Mouse (Mus musculus): ENCODE measurements around the gene Ercc8. TPM values are rescaled to one million over a fixed set of nuclear protein-coding genes. Genes with fewer than 3 reads are reported as not detected.
A peak's percentile ranks its signal among the peaks of the same experiment; 100 is the strongest.

Gene Ercc8
- total RNA-seq, 1 experiment from 2014 or later = 10.0 TPM

DNA sequence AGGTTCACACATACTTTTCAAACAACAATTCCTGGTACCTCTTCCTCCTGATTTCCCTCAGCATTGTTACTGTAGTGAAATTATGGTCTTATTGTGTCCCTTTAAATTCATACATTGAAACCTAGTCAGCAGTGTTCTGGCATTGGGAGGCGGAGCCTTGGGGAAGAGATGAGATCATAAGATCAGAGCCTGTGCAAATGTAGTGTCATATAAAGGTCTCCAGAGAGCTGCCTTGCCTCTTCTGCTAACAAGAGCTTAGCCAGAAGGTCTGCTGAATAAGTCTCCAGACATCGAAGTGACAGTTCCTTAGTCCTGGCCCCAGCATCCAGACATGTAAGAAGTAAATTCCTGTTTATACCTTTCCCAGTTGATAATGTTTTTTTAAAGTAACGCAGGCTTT, 46.3 kb downstream of the Ercc8 start:
- no peak for ATAC-seq (replicated peaks in 1 of 2; ENCODE audit: insufficient read depth in 1 of 2, low FRiP score in 2 of 2, low TSS enrichment in 1 of 2, low read depth in 1 of 2, poor library complexity in 2 of 2, severe bottlenecking in 2 of 2)

DNA sequence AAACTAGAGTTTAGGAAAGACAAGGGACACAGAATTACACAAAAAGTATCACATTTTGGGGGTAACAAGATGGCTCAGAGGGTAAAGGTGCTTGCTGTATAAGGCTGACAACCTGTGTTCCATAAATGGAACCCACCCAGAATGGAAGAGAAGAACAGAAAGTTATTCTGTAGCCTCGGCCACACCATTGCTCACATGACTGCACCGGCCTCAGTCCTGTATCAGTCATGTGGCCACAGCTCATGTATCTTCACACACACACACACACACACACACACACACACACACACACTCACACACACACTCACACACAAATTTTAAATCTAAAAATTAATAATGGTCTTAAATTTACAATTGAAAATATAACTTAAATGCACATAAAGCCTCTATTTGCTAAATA, 48.9 kb downstream of the Ercc8 start:
- no peak for ATAC-seq (replicated peaks in 1 of 2; ENCODE audit: insufficient read depth in 1 of 2, low FRiP score in 2 of 2, low TSS enrichment in 1 of 2, low read depth in 1 of 2, poor library complexity in 2 of 2, severe bottlenecking in 2 of 2)

DNA sequence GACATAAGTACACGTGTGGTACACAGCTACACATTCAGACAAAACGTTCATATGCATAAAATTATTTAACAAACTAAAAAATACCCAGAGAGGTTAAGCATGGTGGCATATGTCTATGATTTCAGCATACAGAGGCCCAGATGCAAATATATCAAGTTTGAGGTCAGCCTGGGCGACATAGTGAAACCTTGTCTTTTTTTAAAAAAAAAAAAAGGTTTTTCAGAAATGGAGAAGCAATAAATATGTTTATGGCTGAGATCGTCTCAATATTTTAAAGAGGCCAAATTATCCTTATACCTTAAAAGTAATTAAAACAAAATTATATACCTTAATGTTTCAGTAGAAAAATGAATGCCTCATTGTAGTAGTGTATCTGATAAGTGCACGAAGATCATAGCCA, 49.6 kb downstream of the Ercc8 start:
- ATAC-seq (replicated peaks in 1 of 2; ENCODE audit: insufficient read depth in 1 of 2, low FRiP score in 2 of 2, low TSS enrichment in 1 of 2, low read depth in 1 of 2, poor library complexity in 2 of 2, severe bottlenecking in 2 of 2) = no peak

DNA sequence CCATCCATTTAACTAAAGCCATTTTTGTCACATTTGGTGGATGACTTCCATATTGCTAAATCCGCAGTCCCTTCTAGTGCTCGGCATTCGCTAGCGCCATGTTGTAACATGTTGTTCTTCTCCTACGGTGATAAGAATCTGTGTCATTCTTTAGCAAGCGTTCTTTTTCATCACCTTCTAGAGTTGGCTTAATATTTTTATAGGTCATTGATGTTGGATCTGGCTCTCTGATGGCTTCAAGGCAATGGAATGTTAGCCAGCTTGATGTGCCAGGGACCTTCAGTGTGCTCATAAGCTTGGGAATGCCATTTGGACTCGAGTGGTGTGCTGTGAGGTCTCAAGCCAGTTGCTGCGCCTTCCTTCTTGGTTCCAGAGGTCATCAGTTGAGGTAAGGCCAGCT, 52.4 kb downstream of the Ercc8 start:
- no peak for ATAC-seq (replicated peaks in 1 of 2; ENCODE audit: insufficient read depth in 1 of 2, low FRiP score in 2 of 2, low TSS enrichment in 1 of 2, low read depth in 1 of 2, poor library complexity in 2 of 2, severe bottlenecking in 2 of 2)

DNA sequence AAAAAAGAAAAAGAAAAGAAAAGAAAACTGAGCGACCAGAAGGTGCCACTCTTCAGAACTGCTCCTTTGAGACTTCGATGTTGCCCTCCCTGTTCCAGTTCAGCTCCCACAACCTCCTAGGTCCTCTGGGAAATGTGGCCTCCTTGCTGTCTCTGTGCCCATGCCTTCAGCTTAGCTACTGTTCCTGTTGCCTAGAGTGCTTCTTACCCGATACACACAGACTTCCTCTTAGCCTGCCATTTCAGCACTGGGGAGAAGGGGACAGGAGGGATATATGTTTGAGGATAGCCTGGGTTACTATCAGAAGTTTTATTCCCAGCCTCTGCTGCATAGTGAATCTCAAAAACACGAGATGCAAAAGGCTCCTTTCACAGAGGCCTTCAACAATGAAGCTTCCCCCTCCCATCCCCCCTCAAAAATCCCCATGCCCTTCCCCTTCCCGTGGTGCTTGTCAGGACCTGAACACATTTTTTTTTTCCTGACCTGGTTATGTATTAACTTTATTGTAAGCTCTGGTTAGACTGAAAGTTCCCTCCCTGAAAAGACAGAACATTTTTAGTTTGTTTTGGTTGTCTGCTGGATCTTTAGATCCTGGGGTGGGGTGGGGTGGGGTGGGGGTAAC, 54.0 kb downstream of the Ercc8 start:
- no peak for ATAC-seq (replicated peaks in 1 of 2; ENCODE audit: insufficient read depth in 1 of 2, low FRiP score in 2 of 2, low TSS enrichment in 1 of 2, low read depth in 1 of 2, poor library complexity in 2 of 2, severe bottlenecking in 2 of 2)

DNA sequence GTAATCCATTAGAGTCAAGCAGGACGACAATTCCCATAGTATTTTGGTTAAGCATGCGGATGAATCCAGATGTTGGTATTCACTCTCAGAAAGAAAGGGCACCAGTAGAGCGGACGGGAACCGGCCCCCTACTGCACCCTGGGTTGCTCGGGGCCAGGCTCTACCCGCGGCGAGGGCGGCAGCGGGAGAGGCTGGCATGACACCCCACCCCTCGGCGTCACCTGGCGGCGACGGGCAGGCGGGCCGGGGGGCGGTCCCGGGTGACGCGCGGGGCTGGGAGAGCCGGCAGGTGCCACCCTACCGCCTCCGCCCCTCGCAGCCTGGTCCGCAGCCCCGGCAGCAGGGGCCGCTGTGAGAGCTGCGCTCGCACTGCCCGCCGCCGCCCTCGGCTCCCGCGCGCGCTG, 55.6 kb downstream of the Ercc8 start, which contains the start of gene Elovl7:
Elovl7 (plus strand) TSS at position 324 of the 404 bp plus-strand sequence.
- ATAC-seq (replicated peaks in 1 of 2; ENCODE audit: insufficient read depth in 1 of 2, low FRiP score in 2 of 2, low TSS enrichment in 1 of 2, low read depth in 1 of 2, poor library complexity in 2 of 2, severe bottlenecking in 2 of 2) = peak; percentile 89 to 92

DNA sequence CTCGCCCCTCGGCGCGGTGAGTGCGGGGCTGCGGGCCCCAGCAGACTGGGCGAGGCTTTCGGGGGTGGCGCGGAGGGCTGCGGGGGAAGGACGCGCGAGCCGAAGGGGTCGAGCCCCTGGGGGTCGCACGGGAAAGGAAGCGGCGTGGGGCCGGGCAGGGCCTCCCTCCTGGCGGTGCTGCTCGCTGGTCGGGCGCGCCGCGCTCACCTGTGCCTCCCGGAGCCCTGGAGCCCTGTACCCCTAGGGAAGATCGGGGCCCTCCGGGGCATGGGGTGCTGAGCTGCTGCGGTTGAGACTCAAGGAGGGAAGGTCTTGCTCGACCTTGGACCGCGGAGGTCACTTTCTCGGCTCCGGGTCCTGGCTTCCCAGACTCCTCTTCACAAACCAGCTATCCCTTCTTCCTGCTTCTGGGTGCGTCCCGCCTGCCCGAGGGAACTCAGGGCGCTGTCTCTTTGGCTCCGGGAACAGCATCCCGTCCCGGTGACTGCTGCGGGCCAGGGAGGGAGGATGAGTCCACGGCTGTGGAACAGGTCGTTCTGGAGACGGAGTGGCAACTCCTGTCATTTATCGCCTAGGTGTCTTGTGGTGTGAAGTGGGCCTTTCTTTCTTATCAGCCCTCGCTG, 56.1 kb downstream of the Ercc8 start:
- ATAC-seq (replicated peaks in 1 of 2; ENCODE audit: insufficient read depth in 1 of 2, low FRiP score in 2 of 2, low TSS enrichment in 1 of 2, low read depth in 1 of 2, poor library complexity in 2 of 2, severe bottlenecking in 2 of 2) = peak; percentile 17 to 18; a peak in 1 of 4 replicates

DNA sequence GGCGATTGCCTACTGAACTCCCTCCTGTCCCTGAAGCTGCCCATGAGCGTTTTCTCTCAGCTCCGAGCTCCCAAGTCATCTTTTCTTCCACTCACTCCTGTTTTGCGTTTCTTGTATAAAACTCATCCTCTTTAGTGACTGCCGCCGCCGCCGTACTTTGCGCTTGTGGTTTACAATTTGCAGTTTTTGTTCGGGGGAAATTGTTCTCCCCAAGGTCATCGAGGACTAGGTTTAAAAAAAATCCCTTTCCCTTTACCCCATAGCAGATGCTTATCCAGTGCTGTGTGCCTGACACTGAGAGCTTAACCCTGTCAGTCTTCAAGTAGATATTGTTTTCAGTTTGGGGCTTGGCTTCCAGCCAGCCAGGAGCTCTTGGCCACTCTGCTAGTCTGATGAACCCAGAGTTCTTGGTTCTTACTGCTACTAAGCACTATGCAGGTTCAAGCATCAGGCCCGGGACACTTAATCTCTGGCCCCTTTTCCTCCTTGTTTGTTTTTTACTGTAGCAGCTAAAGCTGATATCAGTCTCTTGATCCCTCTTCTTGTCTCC, 56.8 kb downstream of the Ercc8 start:
- 0 out of 4 replicates have a peak, but pooled peaks of 1 of the 2 experiments have one; percentile 5 for ATAC-seq (replicated peaks in 1 of 2; ENCODE audit: insufficient read depth in 1 of 2, low FRiP score in 2 of 2, low TSS enrichment in 1 of 2, low read depth in 1 of 2, poor library complexity in 2 of 2, severe bottlenecking in 2 of 2)

DNA sequence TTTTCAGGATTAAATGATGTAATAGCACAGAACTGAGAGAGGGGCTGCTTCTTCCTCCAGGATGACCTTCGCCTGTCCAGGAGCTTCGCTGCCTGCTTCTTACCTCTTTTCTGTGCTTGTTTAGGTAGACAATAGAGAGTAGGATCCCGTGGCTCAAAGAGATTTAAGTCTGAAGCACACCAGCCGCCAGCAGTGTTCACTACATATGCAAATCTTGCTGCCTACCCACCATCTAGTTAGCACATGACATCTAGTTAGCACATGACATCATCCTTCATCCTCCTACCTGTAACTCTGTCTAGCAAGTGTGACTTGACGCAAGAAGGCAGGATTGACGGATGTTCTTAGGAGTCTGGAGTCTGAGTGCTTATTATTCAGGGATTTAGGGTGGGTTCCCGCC, 61.2 kb downstream of the Ercc8 start:
- no peak for ATAC-seq (replicated peaks in 1 of 2; ENCODE audit: insufficient read depth in 1 of 2, low FRiP score in 2 of 2, low TSS enrichment in 1 of 2, low read depth in 1 of 2, poor library complexity in 2 of 2, severe bottlenecking in 2 of 2)

DNA sequence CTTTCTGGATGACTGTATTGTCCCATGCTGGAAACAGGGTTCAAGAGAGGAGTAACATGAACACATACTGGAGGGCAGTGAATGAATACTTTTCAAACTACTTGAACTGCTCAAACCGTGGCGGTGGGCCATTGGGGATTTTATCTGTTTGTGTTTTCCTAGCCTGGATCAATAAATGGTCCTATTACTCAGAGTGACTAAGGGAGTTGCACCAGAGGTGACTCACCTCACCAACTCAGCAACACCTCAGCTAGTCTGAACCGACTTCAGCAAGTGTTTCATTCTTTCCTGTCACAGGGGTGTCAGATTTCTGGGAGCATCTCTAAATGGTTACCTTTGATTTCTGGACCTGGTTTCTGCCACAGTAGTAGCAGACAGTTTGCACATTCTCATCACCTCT, 70.7 kb downstream of the Ercc8 start:
- 0 out of 4 replicates have a peak, but pooled peaks of 1 of the 2 experiments have one; percentile 12 for ATAC-seq (replicated peaks in 1 of 2; ENCODE audit: insufficient read depth in 1 of 2, low FRiP score in 2 of 2, low TSS enrichment in 1 of 2, low read depth in 1 of 2, poor library complexity in 2 of 2, severe bottlenecking in 2 of 2)

DNA sequence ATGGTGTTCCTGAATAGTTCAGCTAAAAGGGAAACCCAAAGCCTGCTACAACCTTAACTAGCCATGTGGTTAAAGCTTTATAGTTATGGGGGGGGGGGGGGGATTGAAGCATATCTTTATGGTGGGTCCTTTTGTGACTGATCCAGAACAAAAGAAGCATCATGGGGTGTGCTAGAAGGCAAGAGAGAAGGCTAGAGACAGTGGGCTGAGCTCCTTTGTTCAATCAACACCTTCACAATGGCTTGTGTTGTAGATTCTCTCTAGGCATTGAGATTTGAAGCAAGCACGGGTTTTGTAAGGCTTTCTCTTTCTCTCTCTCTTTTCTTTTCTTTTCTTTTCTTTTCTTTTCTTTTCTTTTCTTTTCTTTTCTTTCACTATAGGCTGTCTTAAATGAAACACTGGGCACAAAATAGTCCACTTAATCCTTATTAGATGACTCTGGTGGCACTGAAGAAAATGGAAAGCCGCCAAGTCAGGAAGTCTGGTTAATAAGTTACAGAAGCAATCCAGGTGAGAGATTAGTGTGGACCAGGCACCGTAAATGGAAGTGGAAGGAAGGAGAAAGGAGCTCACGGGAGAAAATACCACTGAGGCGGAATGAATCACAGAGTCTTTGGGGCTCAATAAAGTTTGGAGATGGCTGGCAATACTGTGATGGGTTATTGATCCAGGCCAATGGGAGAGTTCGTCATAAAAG, 71.3 kb downstream of the Ercc8 start:
- no peak for ATAC-seq (replicated peaks in 1 of 2; ENCODE audit: insufficient read depth in 1 of 2, low FRiP score in 2 of 2, low TSS enrichment in 1 of 2, low read depth in 1 of 2, poor library complexity in 2 of 2, severe bottlenecking in 2 of 2)

DNA sequence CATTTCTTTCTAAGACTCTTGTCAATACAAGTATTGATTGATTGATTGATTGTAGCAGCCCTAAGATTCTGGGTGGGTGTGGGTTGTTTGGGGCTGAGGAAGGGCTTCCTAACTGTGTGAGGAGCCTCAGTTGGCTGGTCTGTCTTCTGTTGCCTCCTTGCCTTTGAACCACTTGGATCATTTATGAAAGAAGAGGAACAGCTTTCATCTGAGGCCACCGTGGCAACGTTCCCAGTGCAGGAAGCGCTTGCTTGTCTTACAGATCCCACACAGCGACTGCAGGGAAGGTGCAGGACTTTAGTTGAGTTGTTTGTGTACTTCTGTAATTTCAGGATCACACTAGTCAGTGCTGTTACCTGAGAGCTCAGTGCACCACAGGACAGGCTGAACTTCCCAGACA, 81.5 kb downstream of the Ercc8 start:
- peak in 1 of 2 experiments; percentile 22; a peak in 1 of 4 replicates for ATAC-seq (replicated peaks in 1 of 2; ENCODE audit: insufficient read depth in 1 of 2, low FRiP score in 2 of 2, low TSS enrichment in 1 of 2, low read depth in 1 of 2, poor library complexity in 2 of 2, severe bottlenecking in 2 of 2)

DNA sequence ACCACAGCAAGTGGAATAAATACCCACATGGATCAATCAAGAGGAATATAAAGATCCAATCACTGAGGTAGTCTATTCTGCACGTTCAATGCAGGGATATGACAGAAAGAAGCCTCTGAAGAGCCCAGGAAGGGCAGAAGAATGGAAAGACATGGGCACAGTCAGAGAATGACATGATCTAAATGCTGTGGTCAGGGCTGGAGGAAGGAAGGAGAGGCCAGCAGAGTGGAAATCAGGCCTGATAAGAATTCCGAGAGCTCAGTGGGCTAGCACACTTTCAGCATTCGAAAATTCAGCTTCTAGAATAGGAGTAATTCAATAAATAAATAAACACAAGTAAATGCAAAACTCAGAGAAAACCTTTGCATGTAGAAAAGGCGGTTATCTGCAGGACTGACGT, 83.2 kb downstream of the Ercc8 start:
- ATAC-seq (replicated peaks in 1 of 2; ENCODE audit: insufficient read depth in 1 of 2, low FRiP score in 2 of 2, low TSS enrichment in 1 of 2, low read depth in 1 of 2, poor library complexity in 2 of 2, severe bottlenecking in 2 of 2) = no peak

Other genes starting within 250 kb of the Ercc8 start
- 131 and 200 TPM in 2 replicates for gene Smim15, start 114.3 kb upstream of the Ercc8 start, total RNA-seq (2017)
- gene Ndufaf2, start 108 bp upstream of the Ercc8 start, total RNA-seq (2017) = 47.8 and 51.1 TPM in 2 replicates
- 4.0 and 4.6 TPM in 2 replicates for gene Elovl7, start 55.7 kb downstream of the Ercc8 start, total RNA-seq (2017)
- 16.1 and 19.9 TPM in 2 replicates for gene Depdc1b, start 157.6 kb downstream of the Ercc8 start, total RNA-seq (2017)